Mouse (Mus musculus) large intestine, adult 2 months (tissue): ENCODE results near the gene Upk3a. TPM values are rescaled to one million over a fixed set of nuclear protein-coding genes. Genes with fewer than 3 reads are reported as not detected.

ENCODE experiments used
- DNase-seq: peaks from one replicate; pipeline ENCODE4 v3.0.0-alpha.2; 2012; ENCODE audit warnings: low read depth, low spot score
- WGBS: fragments of 180-500 bp; shearing (Covaris S2); methylation state at CpG from one replicate; pipeline ENCODE4 v1.1.7; 2018; 5-methylcytosine and 5-hydroxymethylcytosine counted together
- polyA plus RNA-seq: library from polyadenylated mRNA; depleted of rRNA; stranded (reverse); fragments of >200 nt; gene quantifications from 2 replicates; pipeline ENCODE4 v1.2.3, GENCODE M21; 2012; rRNA removed

Gene Upk3a
- polyA plus RNA-seq, result 1.3 and 2.1 TPM in 2 replicates

DNA sequence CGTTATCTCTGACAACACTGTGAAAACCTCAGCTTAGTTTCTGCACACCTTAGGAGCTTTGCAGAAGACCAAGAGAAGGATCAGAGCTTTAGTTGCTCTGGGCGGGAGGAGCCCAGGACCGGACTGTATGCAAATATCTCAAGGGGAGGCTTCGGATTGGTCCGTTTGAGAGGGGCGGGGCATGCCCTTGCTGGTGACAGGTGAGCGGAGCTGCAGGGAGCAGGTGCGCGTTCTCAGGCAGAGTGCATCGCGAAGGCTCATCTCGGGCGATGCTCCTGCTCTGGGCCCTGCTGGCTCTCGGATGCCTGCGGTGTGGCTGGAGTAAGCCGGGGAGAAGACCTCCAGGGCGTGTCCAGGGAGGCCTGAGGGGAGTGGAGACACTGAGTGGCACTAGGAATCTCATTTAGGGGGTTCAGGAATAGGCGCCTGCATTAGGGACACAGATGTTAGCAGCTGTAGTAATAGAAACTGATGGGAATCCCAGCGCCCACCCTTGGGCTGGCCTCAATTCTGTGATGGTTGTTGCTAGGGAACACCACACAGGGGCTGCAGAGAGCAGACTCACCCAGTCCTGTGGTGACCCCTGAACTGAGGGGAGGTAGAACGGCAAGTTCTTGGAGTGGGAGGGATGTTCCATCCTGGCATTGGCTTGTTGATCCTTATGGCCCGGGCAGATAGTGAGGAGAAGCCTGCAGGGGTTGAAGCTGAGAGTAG lies at the start of gene Upk3a:
TSS of gene Upk3a (plus strand) at position 191 of the 714 bp plus-strand sequence.
- no peak for DNase-seq
- 18% methylated on average over 21 of the region's 21 CpGs for WGBS

DNA sequence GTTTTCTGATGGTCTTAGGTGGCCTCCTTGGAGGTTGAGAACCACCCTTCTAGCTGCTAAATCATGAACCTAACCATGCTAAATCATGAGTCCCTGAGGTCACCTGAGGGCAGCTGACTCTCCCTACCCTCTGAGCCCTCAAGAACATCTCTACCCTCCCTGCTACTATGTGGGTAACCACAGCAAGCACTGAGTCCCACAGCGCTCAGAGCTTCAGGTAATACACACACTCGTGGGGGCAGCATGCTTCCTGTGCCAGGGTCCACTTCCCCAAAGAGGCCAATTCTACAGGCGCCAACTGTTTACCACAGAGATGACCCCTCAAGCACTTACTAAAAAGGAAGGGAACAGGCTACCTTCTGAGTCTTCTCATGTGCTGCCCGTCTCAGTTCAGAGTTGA lies 48.4 kb upstream of the Upk3a start:
- WGBS, result 82% methylated on average over 4 of the region's 4 CpGs
- no peak for DNase-seq

DNA sequence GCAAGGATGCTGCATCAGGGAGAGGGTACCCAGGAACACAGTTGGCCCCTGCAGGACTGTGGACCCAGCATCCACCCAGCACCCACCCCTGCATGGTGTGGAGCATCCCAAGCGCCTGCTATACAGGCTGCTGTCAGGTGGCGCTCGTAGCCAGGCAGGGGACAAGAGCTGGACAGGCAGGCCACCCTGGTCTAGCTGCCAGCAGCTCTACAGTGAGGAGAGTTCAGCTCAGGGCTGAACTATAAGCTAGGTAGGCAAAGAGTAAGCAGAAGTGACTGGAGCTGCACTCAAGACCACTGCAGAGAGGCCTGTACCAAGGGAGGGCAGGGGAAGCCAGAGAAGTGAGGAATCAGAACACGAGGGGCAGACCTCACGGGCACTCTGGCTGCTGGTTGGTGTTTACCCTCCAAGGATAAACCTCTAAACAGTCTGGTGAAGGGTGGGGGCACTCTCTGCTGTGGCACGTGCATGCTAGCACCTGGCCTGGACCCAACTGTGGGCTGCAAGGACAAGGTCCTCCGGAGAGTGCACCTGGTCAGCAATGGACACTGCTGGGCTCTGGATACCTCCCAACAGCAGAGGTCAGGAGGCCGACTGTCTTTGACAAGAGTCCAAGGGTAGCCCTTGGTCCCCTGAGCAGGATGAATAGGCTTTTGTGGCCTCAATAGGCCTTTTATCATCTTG lies 43.9 kb upstream of the Upk3a start:
- WGBS, result 69% methylated on average over 8 of the region's 8 CpGs
- DNase-seq, result no peak

DNA sequence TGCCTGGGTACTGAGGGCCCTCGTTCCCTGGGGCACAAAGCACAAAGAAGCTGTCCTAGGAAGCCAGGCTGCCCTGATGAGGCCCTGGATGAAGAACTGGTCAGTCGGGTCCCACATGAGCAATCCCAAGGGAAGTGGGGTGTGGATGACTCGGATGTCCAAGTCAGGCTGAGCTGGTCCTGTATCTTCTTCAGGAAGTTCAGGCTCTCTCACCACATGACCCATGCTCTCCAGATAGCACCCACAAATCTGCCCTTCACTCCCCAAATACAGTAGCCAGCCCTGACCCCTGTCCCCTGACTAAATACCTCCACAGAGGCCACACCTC lies 43.4 kb upstream of the Upk3a start:
- no peak for DNase-seq

DNA sequence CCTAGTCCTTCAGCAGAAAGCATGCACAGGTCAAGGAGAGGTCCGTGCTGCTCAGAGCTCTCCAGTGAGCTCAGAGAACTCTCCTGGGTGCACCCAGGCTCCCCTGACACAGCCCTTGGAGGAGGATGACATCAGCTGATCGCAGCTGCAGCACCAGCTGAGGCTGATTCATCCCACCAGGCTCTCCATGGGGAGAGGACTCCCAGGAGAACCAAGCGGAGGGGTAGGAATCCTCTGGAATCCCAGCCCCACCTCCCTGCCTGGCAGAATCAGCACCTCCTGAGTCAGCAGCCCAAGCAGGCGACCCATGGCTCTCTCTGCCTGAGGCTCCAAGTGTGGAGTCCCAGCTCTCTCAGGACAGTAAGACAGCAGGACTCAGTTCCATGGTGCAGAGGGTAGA lies 41.2 kb upstream of the Upk3a start:
- WGBS, result 46% methylated on average over 4 of the region's 4 CpGs
- DNase-seq, result no peak

More for the DNA sequence above, 43.4 kb upstream of the Upk3a start:
- 68% methylated on average over 3 of the region's 3 CpGs for WGBS

DNA sequence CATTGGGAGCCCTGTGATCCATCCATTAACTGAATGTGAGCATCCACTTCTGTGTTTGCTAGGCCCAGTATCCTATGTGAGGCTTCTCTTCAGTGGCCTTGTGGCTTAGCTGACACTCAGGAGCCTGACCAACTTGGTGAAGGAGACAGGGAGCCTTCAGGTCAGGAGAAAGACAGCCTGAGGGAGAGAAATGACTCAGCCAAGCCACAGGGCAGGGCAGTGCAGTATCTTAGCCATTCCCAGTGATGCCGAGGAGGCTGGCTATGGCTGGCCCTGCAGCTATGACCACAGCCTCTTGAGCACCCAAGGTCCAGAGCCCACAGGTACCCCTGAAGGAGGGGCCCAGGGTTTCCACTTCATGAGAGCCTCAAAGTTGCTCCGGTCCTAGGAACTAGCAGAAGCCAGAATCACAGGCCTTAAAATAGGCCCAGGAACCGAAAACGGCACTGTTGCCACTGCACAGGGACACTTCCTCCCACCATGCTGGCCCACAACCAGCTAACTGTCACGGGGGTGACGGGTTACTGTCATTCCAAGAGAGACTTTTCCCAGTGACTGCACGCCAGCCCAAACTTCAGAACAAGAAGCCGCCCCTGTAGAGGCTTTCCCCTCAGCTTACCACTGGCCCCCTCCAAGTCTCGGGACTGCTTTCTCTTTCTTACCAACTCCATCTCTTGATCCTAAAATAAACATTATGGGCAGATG lies 35.2 kb upstream of the Upk3a start:
- DNase-seq, result no peak
- WGBS, result 61% methylated on average over 9 of the region's 9 CpGs

DNA sequence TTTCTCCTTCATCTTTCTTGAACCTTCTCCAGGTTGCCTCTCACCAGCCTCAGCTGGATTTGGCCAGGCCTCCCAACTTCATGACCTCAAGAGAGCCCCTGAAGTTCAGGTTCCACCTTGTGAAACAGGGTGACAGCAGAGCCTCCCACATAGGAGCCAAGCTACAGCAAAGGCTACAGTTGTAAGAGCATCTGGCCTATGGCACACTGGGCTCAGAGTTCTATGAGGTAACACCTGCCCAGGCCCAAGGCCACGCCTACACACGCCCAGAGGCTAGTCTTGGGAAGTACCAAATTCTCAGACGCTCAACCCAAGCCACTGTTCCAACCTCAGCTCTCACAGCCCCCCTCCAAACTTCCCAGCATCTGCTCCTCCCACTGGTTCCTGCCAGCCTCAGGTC lies 34.1 kb upstream of the Upk3a start:
- DNase-seq, result no peak
- 51% methylated on average over 3 of the region's 3 CpGs for WGBS

DNA sequence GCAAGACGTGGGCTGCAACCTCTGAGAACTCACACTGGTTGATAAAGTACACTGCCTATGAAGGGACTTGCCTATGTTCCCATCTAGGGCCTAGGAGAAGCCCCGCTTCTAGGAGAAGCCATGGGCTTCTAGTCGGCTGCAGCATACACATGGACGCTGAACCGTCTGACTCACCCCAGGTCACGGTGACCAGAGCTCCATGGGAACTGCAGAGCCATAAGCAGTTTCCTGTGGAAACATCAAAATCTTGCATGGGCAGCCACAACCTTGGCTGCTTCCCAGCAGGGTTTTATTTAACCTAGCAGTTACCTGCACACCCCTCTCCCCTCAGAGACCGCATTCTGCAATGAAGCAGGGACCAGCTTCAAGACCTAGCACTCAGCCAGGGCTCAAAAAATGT lies 33.2 kb upstream of the Upk3a start:
- no peak for DNase-seq
- 67% methylated on average over 7 of the region's 7 CpGs for WGBS

DNA sequence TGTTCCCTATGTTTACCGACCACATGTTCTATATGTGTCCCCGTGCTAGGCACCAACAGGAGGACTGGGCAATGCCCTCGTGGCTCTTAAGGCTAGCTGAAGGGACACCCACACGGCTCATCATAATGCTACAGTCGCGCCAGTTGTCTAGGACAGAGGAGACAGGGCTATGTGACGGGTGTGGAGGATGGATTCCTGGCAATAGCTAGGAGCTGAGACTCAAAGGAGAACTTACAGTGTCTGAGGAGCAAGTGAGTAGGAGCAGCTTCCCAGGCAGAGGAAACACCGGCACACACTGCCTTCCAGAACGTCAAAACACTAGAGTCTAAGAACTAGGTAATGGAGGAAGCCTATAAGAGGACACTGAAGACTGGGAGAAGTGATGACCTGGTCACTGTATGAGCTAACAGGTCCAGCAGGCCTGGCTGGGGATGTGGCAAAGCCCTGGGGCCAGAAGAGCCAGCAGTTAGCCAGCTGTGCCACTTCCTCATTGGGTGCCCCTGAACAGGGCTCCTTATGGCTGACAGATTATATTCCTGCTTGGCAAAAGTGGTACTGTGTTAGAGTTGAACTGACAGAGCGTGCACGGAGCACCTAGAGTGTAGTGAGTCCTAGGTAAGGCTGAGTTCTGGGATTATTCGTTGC lies 31.3 kb upstream of the Upk3a start:
- no peak for DNase-seq
- 80% methylated on average over 12 of the region's 12 CpGs for WGBS

DNA sequence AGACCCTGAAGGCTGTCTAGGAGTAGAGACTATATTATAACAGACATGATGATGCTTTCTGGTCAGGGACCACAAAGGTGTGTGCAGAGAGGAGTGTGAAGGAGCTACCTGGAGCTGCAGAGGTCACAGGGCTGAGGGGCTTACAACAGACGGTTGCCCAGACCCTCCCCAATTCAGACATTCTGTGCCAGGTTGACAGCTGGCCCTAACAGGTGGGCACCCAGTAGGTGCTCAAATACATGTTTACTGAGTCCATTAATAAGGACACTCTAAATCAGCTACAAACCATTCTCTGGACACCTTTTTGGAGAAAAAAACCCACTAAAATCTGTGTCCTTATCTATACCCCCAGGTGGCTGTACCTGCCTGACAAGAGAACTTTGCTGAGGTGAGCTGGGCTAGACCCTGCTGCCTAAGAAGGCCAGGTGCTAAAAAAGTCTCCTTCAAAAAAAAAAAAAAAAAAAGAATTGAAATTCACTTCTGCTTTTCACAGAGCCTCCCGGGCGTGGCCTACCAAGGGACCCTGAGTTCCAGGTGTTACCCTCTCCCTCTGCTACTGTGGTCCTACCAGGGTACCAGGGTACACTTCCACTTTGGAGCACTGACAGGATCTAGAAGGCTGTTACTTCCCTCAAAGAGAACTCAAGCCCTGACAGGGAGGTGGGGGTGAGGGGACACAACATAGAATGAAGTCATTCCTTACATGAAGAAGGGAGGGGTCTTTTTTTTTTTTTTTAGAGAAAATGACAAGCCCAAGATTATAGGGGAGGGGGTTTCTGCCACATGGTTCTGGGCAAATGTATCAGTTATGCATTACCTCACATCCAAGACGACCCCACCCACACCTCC lies 30.5 kb upstream of the Upk3a start:
- no peak for DNase-seq
- WGBS, result 55% methylated on average over 4 of the region's 4 CpGs

DNA sequence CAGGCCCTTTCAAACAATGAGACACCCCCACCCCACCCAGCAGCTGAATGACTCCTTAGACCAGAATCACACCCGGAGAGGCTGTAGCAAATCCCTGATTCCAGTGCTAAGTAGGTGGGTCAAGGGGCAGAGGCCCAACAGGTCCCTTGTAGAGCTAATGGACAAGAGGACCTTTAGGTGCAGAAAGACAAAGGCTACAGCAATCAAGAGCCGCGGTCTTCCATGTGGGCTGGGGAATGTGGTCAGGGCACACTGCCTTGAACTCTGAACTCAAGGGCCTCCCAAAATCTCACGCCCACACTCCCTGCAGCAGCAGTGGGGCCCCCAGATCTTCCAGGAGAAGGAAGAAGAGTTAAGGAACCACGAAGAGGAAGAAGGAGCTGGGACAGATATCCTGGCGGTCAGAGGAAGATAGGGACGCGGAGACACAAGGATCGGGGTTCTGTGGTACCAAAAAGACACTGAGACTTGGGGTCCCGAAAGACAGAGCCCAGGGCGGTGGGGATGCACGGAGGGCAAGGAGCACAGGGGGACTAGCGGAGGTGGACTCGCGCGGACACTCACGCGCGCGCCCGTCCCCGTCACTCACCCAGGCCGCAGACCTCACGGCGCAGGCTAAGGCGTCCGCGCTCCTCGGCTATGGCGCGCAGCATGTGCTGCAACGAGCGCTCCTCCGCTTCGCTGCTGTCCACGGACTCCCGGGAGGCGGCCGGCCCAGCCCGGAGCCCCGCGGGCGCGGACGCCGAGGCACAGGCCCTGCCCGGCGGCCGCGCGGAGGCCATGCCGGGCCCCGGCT lies 29.7 kb upstream of the Upk3a start:
- under 1% methylated on average over 51 of the region's 53 CpGs for WGBS
- no peak for DNase-seq

DNA sequence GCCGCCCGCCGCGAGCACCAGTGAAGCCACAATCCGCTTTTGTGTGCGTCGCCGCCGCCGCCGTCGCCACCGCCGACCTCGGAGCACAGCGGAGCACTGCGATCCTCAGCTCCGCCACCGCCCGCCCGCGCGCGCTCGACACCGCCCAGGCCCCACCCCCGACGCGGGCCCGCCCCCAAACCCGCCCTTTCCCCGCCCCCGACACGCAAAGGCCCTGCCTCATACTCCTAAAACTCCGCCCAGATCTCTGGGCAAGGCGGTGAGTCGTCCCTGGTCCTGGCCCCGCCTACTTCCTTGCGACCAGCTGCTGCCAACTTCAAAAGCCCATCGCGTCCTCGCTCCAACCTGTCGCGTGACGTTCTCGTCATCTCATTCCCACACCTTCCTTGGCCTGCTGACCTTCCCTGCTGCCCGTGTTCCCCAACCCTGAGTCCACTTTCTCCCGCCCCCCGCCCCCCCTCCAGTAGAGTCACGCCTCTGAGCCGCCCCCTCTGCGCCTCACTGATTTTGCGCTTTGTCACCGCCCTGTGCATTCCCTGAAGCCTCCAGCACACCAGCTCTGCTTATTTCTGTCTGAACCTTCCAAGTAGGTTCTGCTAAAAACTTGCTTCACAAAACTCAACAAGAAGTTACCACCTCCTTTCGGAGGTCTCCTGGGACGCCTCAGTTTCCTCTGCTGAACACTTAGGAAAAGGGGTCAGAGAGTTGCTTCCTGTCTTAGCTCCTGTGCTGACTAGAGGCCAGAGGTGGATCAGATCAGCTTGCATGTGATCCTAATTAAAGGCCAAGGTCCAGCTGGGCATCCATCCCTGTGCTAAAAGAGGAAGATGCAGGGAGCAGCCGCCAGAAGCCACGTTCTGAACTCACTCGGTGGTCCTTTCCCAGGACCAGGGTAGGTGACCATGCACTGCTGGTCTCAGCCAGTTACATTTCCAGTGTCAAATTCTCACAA lies 28.8 kb upstream of the Upk3a start, which contains the start of gene 5031439G07Rik:
TSS of gene 5031439G07Rik (minus strand) at position 678 of the 952 bp plus-strand sequence.
- 1% methylated on average over 54 of the region's 59 CpGs for WGBS
- DNase-seq, result peak; percentile 84

DNA sequence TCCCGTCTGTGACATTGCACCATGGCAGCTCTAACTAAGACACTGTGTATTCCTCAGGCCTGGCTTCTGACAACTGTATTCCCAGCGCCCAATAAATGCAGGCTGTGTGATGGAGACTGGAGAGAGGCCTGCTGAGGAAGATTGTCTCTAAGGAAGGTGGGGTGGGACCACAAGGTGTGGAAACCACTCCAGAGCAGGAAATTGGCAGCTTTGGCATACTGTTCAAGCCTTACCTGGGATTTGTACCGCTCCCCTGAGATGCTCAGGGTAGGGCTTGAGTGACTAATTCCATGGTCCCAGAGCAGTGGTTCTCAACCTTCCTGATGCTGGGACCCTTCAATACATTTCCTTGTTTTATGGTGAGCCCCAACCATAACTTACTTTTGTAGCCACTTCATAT lies 27.8 kb upstream of the Upk3a start:
- WGBS, result 88% methylated on average over 3 of the region's 3 CpGs
- no peak for DNase-seq

DNA sequence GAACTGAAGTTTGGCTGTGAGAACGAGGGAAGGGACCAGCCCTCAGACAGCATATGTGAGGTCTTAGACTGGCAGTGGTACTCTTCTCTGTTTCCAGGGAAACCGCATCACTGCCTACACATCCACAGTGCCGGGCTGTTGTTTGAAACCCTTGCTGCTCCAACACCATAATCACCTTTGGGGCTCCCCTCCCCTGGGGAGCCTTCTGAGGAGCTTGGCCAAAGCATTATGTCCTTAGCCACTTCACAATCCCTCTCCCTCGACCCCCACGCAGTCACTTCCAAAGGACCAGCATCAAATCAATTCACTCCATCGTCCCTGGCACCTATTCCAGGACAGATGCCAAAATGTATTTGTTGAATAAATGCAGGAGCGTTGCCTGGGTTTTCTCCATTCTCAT lies 27.2 kb upstream of the Upk3a start:
- 82% methylated on average over 7 of the region's 7 CpGs for WGBS
- DNase-seq, result no peak

DNA sequence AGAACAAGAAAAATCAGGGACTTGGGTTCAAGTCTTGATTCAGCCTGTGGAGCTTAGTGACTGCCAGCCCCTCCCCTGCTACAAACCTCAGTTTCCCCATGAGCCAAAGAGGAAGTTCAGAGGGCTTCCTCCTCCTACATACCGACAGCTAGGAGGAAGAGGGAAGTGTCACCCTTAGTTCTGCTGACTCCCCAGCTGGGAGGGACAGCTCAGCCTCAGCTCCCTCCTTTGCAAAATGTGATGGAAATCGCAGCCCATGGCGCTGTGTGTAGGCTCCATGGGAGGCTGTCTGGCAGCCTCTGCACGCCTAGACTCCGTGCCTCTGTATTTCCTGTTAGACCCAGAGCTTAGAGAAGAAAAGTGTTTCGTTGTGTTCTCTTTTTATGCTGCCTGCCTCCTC lies 22.4 kb upstream of the Upk3a start:
- 49% methylated on average over 6 of the region's 6 CpGs for WGBS
- DNase-seq, result no peak

DNA sequence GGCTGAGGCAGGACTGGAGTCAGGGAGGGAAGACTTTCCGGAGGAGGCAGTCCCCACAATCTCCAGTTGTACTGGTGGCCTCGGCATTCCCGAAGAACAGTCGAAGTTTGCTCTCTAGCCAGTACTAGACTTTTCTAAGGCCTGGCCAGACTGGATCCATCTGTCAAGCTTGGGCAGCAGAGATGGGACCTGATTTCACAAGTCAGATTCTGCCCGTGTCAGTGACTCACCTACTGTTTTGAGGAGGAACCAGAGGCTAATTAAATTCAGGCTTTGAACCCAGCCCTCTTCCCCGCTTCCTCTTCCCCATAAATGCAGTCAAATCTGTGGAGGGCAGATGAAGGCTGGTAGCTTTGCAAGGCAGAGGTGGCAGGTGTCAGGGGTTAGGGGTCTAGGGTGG lies 21.9 kb upstream of the Upk3a start:
- 43% methylated on average over 6 of the region's 6 CpGs for WGBS
- no peak for DNase-seq

DNA sequence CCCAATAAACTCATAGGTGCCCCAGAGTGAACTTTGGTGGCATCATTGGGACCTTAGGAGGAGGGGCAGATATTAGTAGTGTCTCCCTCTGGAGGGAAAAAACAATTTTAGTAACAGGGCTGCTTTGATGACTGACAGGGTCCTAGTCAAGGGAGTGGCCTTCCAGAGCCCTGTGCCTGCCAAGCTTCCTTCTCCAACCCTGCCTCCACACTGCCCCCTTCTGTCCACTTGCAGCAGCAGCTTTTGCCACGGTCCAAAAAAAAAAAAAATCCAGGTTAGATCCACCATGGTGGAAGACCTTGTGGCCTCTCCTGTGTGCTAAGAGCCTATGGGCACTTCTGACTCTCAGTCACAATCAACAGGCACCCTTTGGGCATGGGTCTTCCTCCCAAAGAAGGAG lies 21.0 kb upstream of the Upk3a start:
- DNase-seq, result peak; percentile 29
- WGBS, result 3% methylated on average over 1 of the region's 1 CpGs
